Mouse (Mus musculus) heart, postnatal 0 days (tissue): ENCODE data around the gene Fndc3a.

Experiments used
- CTCF ChIP-seq: IDR thresholded peaks from 2 replicates; pipeline ENCODE4 v1.5.1; 2016; ENCODE audit warnings: antibody characterized with exemption, control low read depth, low read depth
- EP300 ChIP-seq: IDR thresholded peaks from 2 replicates; pipeline ENCODE4 v1.6.1; 2016; ENCODE audit warnings: antibody characterized with exemption, low read depth

GRCm38 (mm10) chr14:72555846-72556245 lies 154.0 kb downstream of the Fndc3a start:
- TF ChIP-seq CTCF (no peak), EP300 (no peak)
